Mouse (Mus musculus): ENCODE results near the gene Wdr74. TPM values are rescaled to one million over a fixed set of nuclear protein-coding genes. Genes with fewer than 3 reads are reported as not detected.

The Wdr74 gene
- total RNA-seq, 1 experiment from 2014 or later = 36.4 TPM

- no peak for ATAC-seq (ENCODE audit: extremely low read depth, insufficient number of reproducible peaks, low FRiP score, poor library complexity, severe bottlenecking)
Observed at GRCm38 (mm10) chr19:8774951-8775421, 39.4 kb downstream of the Wdr74 start.

GRCm38 (mm10) chr19:8786008-8786781 is 50.6 kb downstream of the Wdr74 start, which contains the start of gene Taf6l:
Taf6l (minus strand) TSS chr19:8786417.
- ATAC-seq (ENCODE audit: extremely low read depth, insufficient number of reproducible peaks, low FRiP score, poor library complexity, severe bottlenecking) = peak; percentile 98

GRCm38 (mm10) chr19:8788521-8788920 is 52.9 kb downstream of the Wdr74 start:
- no peak for ATAC-seq (ENCODE audit: extremely low read depth, insufficient number of reproducible peaks, low FRiP score, poor library complexity, severe bottlenecking)

- ATAC-seq (ENCODE audit: extremely low read depth, insufficient number of reproducible peaks, low FRiP score, poor library complexity, severe bottlenecking) = no peak
Observed at GRCm38 (mm10) chr19:8789171-8789570, 53.5 kb downstream of the Wdr74 start.

GRCm38 (mm10) chr19:8790171-8790570 is 54.5 kb downstream of the Wdr74 start:
- no peak for ATAC-seq (ENCODE audit: extremely low read depth, insufficient number of reproducible peaks, low FRiP score, poor library complexity, severe bottlenecking)

Other genes with a start within 250 kb of the Wdr74 start
- not detected in 2 replicates for gene Slc22a8, start 144.6 kb upstream of the Wdr74 start, total RNA-seq (2017)
- not detected in 2 replicates for gene Slc22a6, start 117.8 kb upstream of the Wdr74 start, total RNA-seq (2017)
- gene Chrm1, start 72.0 kb upstream of the Wdr74 start, total RNA-seq (2017) = not detected in 2 replicates
- gene Slc3a2, start 12.5 kb upstream of the Wdr74 start, total RNA-seq (2017) = 62.0 and 69.6 TPM in 2 replicates
- 7.2 TPM in 1 of 2 replicates, not detected in the other for gene 1700092M07Rik, start 4.9 kb downstream of the Wdr74 start, total RNA-seq (2017)
- 144 and 149 TPM in 2 replicates for gene Stx5a, start 5.6 kb downstream of the Wdr74 start, total RNA-seq (2017)
- gene Nxf1, start 21.2 kb downstream of the Wdr74 start, total RNA-seq (2017) = 183 and 187 TPM in 2 replicates
- gene Tmem223, start 35.2 kb downstream of the Wdr74 start, total RNA-seq (2017) = 15.5 and 16.6 TPM in 2 replicates
- gene Tmem179b, start 38.6 kb downstream of the Wdr74 start, total RNA-seq (2017) = 80.4 and 111 TPM in 2 replicates
- gene Taf6l, start 50.6 kb downstream of the Wdr74 start, total RNA-seq (2017) = 9.2 and 11.6 TPM in 2 replicates
- 30.0 and 32.5 TPM in 2 replicates for gene Polr2g, start 62.8 kb downstream of the Wdr74 start, total RNA-seq (2017)
- gene Zbtb3, start 66.7 kb downstream of the Wdr74 start, total RNA-seq (2017) = 2.5 and 4.2 TPM in 2 replicates
- 46.0 and 48.2 TPM in 2 replicates for gene Ttc9c, start 83.5 kb downstream of the Wdr74 start, total RNA-seq (2017)
- gene Hnrnpul2, start 84.2 kb downstream of the Wdr74 start, total RNA-seq (2017) = 110 and 115 TPM in 2 replicates
- gene AC129217.1, start 93.9 kb downstream of the Wdr74 start, total RNA-seq (2017) = 33.6 and 50.5 TPM in 2 replicates
- 15.8 and 22.6 TPM in 2 replicates for gene Bscl2, start 101.6 kb downstream of the Wdr74 start, total RNA-seq (2017)
- gene Gng3, start 103.4 kb downstream of the Wdr74 start, total RNA-seq (2017) = 0.23 and 0.25 TPM in 2 replicates
- not detected in 2 replicates for gene Lrrn4cl, start 114.9 kb downstream of the Wdr74 start, total RNA-seq (2017)
- 167 TPM in 2 replicates for gene Ubxn1, start 135.7 kb downstream of the Wdr74 start, total RNA-seq (2017)
- 38.4 and 59.9 TPM in 2 replicates for gene Uqcc3, start 145.1 kb downstream of the Wdr74 start, total RNA-seq (2017)
- 13.4 and 31.1 TPM in 2 replicates for gene Lbhd1, start 147.9 kb downstream of the Wdr74 start, total RNA-seq (2017)
- gene Gm49403, start 148.1 kb downstream of the Wdr74 start, total RNA-seq (2017) = not detected in 2 replicates
- 57.6 and 75.0 TPM in 2 replicates for gene 1810009A15Rik, start 153.0 kb downstream of the Wdr74 start, total RNA-seq (2017)
- not detected in 2 replicates for gene Gm49416, start 153.1 kb downstream of the Wdr74 start, total RNA-seq (2017)
- gene Ints5, start 157.2 kb downstream of the Wdr74 start, total RNA-seq (2017) = 9.0 and 9.2 TPM in 2 replicates
- 62.1 and 69.2 TPM in 2 replicates for gene Ganab, start 162.2 kb downstream of the Wdr74 start, total RNA-seq (2017)
- 46.6 and 47.5 TPM in 2 replicates for gene B3gat3, start 184.5 kb downstream of the Wdr74 start, total RNA-seq (2017)
- 2.6 and 3.1 TPM in 2 replicates for gene Rom1, start 193.5 kb downstream of the Wdr74 start, total RNA-seq (2017)
- gene Eml3, start 193.7 kb downstream of the Wdr74 start, total RNA-seq (2017) = 75.3 and 92.8 TPM in 2 replicates
- 165 and 169 TPM in 2 replicates for gene Mta2, start 206.0 kb downstream of the Wdr74 start, total RNA-seq (2017)
- 25.9 and 29.6 TPM in 2 replicates for gene Tut1, start 218.0 kb downstream of the Wdr74 start, total RNA-seq (2017)
- gene Eef1g, start 231.2 kb downstream of the Wdr74 start, total RNA-seq (2017) = 345 and 391 TPM in 2 replicates

Data from neutrophil, adult 5-6 weeks (primary cell).